Mouse (Mus musculus) kidney, embryonic 16.5 days (tissue): ENCODE measurements at regions not wholly inside any gene's neighbourhood (a gene's known extent, or its start where the extent isn't known, plus 50 kb on each side); places are given as distances from the start of the nearest gene placed in this dataset.

Source experiments
- ATAC-seq: fragments of 200-750 bp; cut with Nextera tagmentation; 2 replicates; pipeline ENCODE4 v1.8.0; 2017; ENCODE audit warnings: moderate TSS enrichment; ENCODE audit not compliant: low FRiP score, low TSS enrichment
- H3K27ac ChIP-seq: fragments of 300-500 bp; sonication (generic); 2 replicates; pipeline ENCODE4 v1.5.1; 2014; ENCODE audit warnings: low read length
- H3K27me3 ChIP-seq: fragments of 300-500 bp; sonication (generic); 2 replicates; pipeline ENCODE4 v1.6.1; 2014; ENCODE audit warnings: low read length, control low read depth, mixed read lengths; ENCODE audit not compliant: insufficient read depth
- H3K36me3 ChIP-seq: fragments of 300-500 bp; sonication (generic); 2 replicates; pipeline ENCODE4 v1.6.1; 2014; ENCODE audit warnings: low read length, control low read depth, mixed read lengths; ENCODE audit not compliant: insufficient read depth
- H3K4me1 ChIP-seq: fragments of 300-500 bp; sonication (generic); 2 replicates; pipeline ENCODE4 v1.6.1; 2014; ENCODE audit warnings: low read length, control low read depth, mixed read lengths; ENCODE audit not compliant: insufficient read depth
- H3K4me2 ChIP-seq: fragments of 300-500 bp; sonication (generic); replicated peaks from 2 replicates; pipeline ENCODE4 v1.6.1; 2014; ENCODE audit warnings: low read depth, low read length
- H3K4me3 ChIP-seq: fragments of 300-500 bp; sonication (generic); 2 replicates; pipeline ENCODE4 v1.5.1; 2014; ENCODE audit warnings: mild to moderate bottlenecking, low read length
- H3K9ac ChIP-seq: fragments of 300-500 bp; sonication (generic); replicated peaks from 2 replicates; pipeline ENCODE4 v1.6.1; 2014; ENCODE audit warnings: low read length
- H3K9me3 ChIP-seq: fragments of 300-500 bp; sonication (generic); 2 replicates; pipeline ENCODE4 v1.6.1; 2016; ENCODE audit warnings: low read length, control low read depth
- WGBS: fragments of 180-500 bp; shearing (Covaris S2); extraction: QIAGEN DNeasy Blood & Tissue Kit; methylation state at CpG from one replicate; pipeline ENCODE4 v1.1.7; 2014; 5-methylcytosine and 5-hydroxymethylcytosine counted together

DNA sequence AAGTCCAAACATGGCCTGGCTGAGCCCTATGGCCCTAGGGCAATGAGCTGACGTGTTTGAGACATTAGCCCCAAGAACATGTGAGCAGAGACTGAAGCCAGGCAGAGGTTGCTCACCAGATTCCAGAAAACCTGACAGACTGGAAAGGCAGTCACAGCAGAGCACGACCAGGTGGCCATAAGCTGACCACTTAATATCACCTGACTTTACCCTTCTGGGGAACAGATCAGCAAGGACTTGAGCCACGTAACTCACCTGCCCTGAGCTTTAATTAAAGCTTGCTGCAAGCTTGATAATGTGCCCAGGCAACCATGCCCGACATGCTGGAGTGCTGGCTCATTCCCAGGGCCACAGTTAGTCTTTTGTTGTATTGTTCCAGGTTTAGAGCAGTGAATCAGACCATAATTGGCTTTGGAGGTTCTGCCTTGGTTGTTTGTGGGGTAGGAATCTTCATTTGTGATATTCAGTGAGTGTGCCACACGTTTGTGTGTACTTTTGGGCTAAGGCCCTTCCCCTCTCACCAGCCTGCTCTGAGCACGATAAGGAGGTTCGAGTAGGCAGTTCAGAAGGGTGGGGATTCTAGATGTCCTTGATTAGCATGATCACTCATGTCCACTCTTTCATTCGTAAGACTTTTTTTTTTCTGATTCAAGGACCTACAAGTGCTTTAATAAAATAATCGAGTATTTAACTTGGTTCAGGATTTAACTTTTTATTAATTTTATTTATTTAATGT is 52.1 kb upstream of the Nabp1 start:
- H3K4me1 ChIP-seq, result peaks cover 12% of the 10 kb centered on the region; the same call in 1 of the 2 replicates
- H3K36me3 ChIP-seq, result no peaks in the 10 kb centered on the region
- ATAC-seq, result peak; percentile 88
- no peak overlapping the region for H3K4me2 ChIP-seq
- H3K27me3 ChIP-seq, result no peaks in the 10 kb centered on the region
- no peak overlapping the region for H3K4me3 ChIP-seq
- H3K9me3 ChIP-seq, result no peaks in the 10 kb centered on the region
- H3K27ac ChIP-seq, result peak overlapping the region; percentile 87
- no peak overlapping the region for H3K9ac ChIP-seq
- WGBS, result 66% methylated on average over 9 of the region's 9 CpGs

DNA sequence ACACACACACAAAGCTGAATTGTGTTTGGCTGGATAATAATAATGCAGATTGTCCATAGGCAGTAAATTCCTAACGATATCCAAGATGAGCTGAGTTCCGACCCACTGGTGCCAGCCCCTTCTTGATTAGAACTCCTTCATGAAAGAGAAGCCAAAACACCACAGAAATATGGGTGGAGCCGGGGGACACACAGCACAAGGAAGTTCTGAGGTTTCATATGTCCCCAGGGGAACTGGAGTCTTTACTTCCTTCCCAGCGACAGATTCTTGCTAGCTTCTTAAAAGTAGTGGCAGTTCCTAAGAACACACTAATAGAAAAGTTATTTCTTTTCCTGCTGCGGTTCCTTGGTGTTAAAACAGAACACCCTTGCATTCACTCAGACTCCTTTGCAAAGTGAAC is 51.4 kb upstream of the Nabp1 start:
- no peaks in the 10 kb centered on the region for H3K9me3 ChIP-seq
- no peaks in the 10 kb centered on the region for H3K36me3 ChIP-seq
- WGBS, result 43% methylated on average over 5 of the region's 5 CpGs
- no peak overlapping the region for H3K4me3 ChIP-seq
- no peaks in the 10 kb centered on the region for H3K27me3 ChIP-seq
- H3K4me1 ChIP-seq, result peaks cover 12% of the 10 kb centered on the region; the same call in 1 of the 2 replicates
- no peak overlapping the region for H3K4me2 ChIP-seq
- ATAC-seq, result 0 out of 2 replicates have a peak, but pooled peaks have one; percentile 5
- no peak overlapping the region for H3K9ac ChIP-seq
- H3K27ac ChIP-seq, result peak overlapping the region; percentile 87

DNA sequence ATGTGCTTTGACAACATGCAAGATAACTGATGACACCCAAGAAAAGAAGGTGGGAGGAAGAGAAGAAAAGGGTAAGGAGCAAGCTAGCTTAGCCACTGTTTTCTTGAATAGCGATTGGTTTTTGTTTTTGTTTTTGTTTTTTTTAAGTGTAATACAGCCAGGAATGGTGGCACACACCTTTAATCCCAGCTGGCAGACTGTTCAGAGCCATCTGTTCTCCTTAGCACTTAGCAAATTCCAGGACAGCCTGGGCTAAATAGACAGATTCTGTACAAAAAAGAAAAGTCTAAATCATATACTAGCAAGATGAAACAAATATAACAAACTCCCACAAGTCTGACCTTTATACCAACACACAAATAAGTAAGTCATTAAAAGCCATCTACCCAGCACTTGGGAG is 50.4 kb upstream of the Nabp1 start:
- no peak overlapping the region for H3K9ac ChIP-seq
- no peak overlapping the region for H3K4me2 ChIP-seq
- WGBS, result 78% methylated on average over 1 of the region's 1 CpGs
- no peak overlapping the region for H3K4me3 ChIP-seq
- no peak overlapping the region for H3K27ac ChIP-seq
- ATAC-seq, result no peak
- H3K36me3 ChIP-seq, result no peaks in the 10 kb centered on the region
- H3K4me1 ChIP-seq, result peaks cover 12% of the 10 kb centered on the region; the same call in 1 of the 2 replicates
- no peaks in the 10 kb centered on the region for H3K27me3 ChIP-seq
- H3K9me3 ChIP-seq, result no peaks in the 10 kb centered on the region
